Mouse (Mus musculus) urinary bladder, postnatal 25 days (tissue): ENCODE data around the gene Gas6.

Experiments used
- DNase-seq: peaks from one replicate; pipeline ENCODE4 v3.0.0; 2022; ENCODE audit warnings: low spot score

The Gas6 gene

DNA sequence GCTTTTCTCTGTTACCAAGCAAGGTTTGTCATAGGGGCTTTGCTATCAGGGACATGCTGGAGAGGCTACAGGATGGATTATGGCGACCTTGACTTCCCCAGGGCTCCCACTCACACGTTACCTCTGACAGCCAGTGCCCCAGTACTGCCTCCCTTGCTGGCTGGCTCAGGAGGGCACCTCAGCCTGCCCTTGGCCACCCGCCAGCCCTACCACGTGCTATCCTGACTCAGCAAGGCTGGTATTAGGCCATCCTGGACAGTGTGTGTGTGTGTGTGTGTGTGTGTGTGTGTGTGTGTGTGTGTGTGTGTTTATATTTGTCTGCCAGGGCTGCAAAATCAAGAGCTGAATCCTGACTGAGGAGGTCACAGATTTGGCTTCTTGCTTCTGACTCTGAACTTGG, 12.6 kb upstream of the Gas6 start:
- peak; percentile 85 for DNase-seq

DNA sequence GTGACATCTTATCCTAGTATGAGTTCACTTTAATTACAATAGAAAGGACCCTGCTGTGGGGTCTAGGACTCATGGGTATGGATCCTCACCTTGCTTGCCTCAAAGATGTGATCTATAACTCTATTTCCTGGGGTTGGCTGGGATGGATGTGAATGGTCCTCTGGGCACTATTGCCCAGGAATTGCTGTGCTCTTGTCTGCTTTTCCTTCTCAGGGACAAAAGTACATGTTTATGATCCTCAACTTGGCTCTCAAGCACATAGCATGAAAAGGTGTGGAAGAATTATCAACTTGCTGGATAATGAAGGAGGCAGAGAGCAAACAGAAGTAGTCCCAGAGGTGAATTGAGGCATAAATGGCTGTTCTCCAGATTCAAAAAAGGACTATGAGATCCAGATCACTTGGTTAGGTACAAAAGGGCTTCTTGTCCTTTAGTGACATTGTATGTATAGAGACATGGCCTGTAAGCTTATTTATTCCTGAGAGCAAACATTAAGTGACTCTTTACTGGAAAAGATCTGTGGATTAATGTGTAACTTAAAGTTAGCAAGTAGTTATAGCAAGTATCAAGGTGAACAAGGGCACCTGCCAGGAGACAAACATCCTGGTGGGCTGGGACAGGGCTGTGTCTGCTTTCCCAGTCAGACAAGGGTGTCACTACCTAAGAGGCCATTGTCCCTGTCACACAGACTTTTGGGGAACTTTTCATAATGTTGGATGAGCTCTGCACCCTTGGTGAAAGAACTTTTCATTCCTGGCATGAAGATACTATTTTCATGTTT, 10.8 kb upstream of the Gas6 start:
- DNase-seq, result no peak

GRCm38 (mm10) chr8:13503936-13504606, 9.8 kb upstream of the Gas6 start:
- DNase-seq, result no peak

DNA sequence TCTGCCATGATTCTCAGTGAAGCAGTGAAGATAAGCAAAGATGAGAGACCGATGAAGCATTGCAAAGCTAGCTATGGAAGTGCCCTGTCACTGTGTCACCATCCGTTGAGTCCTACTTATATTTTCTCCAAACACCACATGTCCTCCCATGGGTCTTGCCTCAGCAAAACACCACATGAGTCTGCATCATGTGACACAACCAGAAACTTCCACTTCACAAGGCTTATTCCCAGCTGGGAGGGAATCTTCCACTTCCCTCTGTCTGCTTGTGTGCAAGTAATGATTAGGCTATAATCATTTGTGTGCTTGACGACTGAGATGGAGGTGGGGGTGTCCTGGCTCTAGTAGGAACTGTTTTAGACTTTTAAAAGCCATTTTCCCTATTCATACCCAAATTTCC, 6.9 kb upstream of the Gas6 start:
- no peak for DNase-seq

- DNase-seq, result peak; percentile 23
Measured at GRCm38 (mm10) chr8:13493011-13493410, 1.3 kb downstream of the Gas6 start.

DNA sequence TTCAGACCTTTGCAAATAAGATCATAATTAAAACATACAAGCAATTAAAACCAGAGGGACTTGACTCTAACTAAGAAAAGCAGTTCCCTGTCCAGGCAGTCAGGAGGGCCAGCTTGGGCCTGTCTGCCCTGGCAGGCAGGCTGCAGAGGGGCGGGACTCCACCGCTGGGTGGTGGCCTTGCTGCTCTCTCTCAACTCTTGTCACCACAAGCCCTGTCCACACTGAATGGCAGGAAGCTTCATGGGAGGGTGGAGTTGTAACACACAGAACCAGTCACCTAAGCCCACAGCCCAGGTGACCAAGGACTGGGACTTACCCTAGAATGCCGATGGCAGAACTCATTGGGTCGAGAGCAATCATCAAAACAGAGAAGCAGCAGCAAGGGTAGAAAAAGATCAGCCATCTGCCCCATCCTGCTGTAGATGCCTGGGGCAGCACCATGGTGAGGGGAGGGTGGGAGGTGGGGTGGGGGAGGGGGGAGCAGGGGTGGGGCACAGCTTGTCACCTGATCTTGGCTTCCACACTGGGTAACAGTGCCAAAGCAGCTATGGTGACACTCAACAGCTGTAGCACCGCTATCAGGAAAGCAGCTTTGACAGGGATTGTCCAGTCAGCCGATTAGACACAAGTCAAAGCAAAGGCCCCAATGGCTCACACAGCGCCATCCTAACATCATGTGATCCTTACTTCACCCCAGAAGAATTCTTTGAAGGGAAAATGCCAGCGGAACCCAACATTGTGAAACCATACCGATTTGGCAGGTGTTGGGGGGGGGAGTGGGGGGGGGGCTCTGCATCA, 1.9 kb downstream of the Gas6 start:
- peak; percentile 44 for DNase-seq

DNA sequence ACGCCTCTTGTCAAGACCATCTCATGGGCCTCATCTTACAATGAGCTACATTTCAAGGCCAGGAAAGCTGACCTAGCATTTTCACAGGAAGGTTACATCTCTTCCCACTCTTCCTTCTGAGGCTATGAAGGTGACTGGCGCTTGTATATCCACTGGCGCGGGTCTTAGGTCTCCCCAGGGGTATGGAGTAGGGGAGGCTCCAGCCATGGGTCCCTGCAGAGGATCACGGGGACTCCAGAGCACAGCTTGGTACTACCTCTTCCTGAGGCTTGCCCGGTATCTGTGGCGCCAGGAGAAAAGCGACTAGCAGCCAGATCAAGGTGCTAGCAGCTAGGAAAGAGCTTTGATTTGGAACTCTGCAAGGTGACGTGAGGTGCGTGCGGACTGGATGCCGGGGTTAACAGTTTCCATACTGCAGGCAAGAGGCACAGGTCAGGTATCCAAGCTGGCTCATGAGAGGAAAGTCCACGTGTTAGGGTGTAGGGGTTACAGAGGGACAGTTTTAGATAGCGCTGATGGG, 2.7 kb downstream of the Gas6 start:
- no peak for DNase-seq

DNA sequence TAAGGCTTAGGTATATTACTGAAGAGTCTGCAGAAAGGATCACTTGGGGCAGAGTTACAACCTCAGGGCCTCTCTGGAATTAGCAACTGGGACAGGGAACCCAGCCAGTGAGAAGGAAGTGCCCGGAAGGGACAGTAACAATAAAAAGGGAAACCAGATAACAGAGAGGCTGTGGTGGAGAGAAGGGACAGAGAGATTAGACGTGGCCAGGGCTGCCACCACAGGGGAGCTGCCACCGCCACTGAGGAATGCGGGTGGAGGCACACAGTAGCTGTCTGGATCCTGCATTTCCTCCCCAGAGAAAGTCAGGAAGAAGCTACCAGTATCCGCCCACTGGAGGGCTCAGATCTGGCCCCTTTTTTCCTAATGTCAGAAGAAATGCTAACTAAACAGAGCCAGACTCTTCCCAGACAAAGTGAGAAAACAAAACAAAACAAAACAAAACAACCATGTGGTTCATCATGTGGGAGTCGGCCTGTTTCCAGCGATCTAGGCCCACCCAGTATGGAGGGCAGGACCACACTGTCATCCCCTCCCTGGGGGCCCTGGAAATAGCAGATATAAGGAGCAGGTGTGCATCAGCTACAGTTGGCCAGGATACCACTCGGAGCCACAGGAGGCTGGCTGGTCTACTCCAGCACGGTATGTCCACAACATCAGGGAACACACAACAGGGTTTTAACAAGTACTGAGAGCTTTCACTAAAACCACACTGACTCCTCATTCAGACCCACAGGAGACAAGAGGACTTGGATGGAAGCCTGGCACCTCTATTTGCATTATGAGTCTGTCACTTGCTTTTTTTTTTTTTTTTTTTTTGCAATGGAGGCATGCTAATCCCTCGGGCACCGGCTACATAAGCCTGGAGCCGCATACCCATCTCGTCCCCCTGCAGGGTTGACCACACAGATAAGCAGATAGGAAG, 4.0 kb downstream of the Gas6 start:
- DNase-seq, result no peak

DNA sequence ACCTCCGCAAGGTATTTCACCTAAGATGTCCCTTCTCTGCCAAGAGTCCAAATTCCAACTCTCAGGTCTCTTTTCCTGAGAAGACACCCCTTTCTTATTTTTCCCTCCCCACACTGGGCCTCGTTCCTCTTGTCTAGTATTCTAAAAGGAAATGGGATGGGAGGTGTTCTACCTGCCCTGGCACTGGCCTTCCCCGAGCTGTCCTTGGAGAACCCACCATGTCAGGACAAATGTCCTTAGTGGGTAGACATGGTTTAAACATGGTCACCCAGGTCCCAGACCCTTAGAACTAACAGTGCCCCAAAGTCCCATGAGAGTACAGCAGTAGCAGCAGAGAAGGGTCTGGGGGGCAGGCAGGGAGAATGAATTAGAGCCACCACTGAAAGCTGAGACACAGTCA, 4.9 kb downstream of the Gas6 start:
- DNase-seq, result no peak

DNA sequence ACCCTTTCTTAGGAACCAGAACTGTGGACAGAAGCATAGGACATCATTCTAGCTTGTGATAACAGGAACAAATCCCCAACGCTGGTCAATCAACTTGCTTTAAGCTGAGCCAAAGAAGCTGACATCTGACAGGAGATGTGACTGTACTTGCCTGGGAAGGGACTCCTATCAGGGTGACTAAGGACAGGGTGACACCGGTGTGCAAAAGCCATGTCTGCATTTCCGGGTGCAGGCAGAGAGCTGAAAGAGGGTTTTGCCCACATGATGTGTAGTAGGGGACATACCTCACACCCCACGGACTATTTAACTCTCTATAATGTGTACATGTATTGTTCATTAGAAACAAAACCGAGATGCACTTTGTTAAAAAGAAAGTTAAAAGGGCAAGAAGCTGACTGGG, 11.1 kb downstream of the Gas6 start:
- no peak for DNase-seq

DNA sequence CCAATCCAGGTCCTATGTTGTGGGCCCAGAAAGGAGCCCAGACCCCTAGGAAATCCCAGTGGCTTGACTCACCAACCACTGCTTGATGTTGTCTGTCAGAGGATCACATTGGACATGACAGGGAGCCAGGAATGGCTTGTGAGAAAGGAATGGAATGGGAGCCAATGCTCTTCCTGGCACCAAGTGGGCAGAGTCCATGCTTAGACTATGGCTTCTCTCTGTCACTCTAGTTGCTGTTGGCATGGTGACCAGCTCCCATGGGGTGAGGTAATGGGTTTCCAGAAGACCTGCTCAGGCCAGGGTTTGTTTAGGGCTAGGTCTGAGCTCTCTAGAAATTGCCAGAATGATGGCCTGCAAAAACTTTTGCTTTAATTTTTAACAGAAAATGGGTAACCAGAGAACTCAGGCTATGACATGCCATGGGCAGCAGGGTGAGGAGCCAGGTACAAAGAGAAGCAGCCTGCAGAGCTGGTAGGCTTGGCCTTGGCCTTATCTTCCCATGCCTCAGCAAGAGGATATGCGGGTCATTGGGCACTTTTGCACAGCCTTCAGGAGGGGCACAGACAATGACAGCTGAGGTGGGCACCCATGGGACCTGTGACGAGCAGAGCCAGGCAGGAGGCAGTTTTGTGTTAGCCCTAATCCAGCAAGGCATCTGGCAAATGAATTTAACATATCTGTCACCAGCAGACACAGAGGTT, 12.0 kb downstream of the Gas6 start:
- no peak for DNase-seq

GRCm38 (mm10) chr8:13481596-13481995, 12.7 kb downstream of the Gas6 start:
- DNase-seq, result no peak

DNA sequence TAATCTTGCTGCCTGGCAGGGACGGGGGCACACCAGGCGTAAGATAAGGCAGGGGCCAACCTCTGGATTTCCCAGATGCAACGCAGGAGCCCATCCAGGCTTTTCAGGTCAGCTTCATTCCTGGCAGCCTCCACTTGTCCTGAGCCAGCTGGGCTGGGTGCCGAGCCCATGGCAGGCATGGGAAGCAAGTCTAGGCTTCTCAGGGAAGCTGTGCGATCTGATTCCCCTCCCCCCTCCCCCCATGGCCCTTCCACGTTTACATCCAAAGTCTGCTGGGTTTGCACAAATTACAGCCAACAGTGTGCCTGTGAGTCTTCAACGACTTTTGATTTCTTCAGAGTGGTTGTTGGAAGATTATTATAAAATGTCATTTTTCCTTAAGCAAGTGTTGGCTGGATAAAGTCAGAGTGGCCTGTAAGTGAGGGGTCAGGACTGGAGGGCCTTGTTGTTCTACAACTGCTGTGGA, 13.2 kb downstream of the Gas6 start:
- no peak for DNase-seq

DNA sequence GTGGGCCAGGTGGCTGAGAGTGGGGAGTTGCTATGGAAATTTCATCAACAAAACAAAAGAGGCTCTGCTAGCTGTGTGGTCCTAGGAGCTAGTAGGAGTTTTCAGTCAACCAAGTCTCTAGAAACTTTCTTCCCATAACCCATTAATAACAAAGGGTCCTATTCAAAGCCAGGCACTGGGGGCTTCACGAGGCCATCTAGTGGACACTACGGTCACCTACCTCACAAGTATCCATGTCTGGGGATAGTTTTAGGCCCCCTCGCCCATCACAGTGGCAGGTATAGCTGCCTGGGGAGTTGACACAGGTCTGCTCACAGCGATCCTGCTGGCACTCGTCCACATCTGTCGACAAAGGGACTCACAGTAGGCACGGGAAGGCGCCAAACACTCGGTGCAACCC, 18.4 kb downstream of the Gas6 start:
- no peak for DNase-seq

DNA sequence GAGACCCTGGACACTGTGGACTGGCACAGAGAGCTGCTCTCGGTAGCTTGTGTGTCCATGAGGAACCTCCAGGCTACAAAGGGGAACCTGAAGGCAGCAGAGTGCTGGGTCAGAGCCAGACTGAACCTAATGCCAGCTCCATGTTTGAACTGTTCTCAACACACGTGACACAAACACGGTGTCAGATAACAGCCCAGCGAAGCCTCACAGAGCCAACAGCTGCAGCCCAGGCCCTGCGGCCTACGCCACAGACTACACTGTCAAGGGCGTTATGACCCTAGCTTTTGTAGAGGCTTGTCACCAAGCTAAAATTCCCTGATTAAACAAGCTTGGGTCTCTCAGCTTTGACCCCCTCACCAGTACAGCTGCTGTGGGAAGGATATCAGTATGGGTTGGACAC, 22.0 kb downstream of the Gas6 start:
- DNase-seq, result no peak

GRCm38 (mm10) chr8:13471484-13471883, 22.8 kb downstream of the Gas6 start:
- DNase-seq, result no peak

- DNase-seq, result no peak
Measured at GRCm38 (mm10) chr8:13468737-13469136, 25.6 kb downstream of the Gas6 start.

DNA sequence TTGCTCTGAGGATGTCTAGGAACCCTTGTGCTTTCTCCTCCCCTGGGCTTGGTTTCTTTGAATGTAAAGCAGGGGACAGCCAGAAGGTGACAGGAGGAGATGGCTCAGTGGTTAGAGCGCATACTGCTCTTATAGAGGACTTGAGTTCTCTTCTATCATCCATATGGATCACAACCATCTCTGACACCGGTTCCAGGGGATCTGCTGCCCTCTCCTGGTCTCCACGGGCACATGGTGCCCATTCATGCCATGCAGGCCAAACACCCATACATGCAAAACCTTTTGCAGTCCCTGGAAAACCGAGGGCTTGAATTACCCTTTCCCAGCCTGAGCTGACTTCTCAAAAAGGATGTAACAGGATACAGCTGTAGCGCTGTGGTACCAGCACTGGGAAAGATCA, 27.3 kb downstream of the Gas6 start:
- DNase-seq, result no peak

GRCm38 (mm10) chr8:13465324-13465723, 29.0 kb downstream of the Gas6 start:
- no peak for DNase-seq

DNA sequence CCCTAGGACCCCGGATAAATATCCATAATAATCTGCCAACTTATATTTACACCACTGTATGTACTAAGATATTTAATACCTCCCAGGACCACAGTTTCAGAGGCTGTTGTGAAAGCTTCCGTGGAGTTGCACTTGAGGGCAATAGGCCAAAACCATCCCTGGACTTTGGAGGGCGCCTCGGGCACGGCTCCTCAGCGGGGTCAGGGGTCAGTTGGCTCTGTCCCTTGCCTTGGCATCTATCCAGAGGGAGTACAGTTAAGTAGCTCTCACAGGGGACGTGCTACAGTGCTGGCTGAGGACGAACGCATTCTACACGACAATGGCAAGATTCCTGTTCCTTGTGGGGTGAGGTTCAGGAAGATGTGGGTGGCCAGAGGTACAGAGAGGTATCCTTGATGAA, 31.9 kb downstream of the Gas6 start:
- DNase-seq, result no peak

DNA sequence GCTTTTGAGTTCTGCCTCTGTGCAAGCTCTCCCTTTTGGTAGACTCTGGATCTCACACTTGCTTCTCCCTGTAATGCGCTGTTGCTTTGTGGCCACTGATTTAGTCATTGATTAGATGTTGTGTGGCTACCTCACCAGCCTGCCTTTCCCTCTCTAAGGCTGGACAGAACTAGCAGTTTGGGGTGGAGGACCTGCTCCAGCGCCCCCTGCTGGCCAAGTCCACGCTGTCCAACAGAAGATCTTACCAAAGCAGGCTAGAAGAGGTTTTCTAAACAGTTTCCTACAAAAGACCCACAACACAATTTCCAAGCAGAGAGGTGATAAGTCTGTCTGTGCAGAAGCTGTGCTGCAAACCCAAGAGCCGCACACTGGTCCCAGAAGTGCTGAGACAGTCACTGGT, 32.4 kb downstream of the Gas6 start:
- DNase-seq, result peak; percentile 70
